Mouse (Mus musculus) ES-Bruce4 (cell line): ENCODE results near the gene C530008M17Rik. TPM values are rescaled to one million over a fixed set of nuclear protein-coding genes. Genes with fewer than 3 reads are reported as not detected.

ENCODE experiments used
- H3K27ac ChIP-seq: 2 replicates; pipeline ENCODE4 v1.5.1; 2012; ENCODE audit warnings: low read length, inconsistent platforms; ENCODE audit not compliant: insufficient read depth
- H3K27me3 ChIP-seq: 2 replicates; pipeline ENCODE4 v1.6.1; 2012; ENCODE audit warnings: mild to moderate bottlenecking, low read length, inconsistent platforms; ENCODE audit not compliant: control insufficient read depth, poor library complexity, insufficient read depth, severe bottlenecking
- H3K36me3 ChIP-seq: 2 replicates; pipeline ENCODE4 v1.6.1; 2012; ENCODE audit warnings: inconsistent platforms, mild to moderate bottlenecking, low read length, moderate library complexity; ENCODE audit not compliant: control insufficient read depth, poor library complexity, insufficient read depth, severe bottlenecking
- H3K4me1 ChIP-seq: one replicate; pipeline ENCODE4 v1.8.1; 2011; ENCODE audit warnings: low read length; ENCODE audit not compliant: control insufficient read depth, insufficient read depth
- H3K4me3 ChIP-seq: 2 replicates; pipeline ENCODE4 v1.5.1; 2011; ENCODE audit warnings: low read depth, mild to moderate bottlenecking, low read length
- H3K9ac ChIP-seq: 2 replicates; pipeline ENCODE4 v1.6.1; 2012; ENCODE audit warnings: low read depth, mild to moderate bottlenecking, inconsistent platforms; ENCODE audit not compliant: poor library complexity, severe bottlenecking
- H3K9me3 ChIP-seq: replicated peaks from 2 replicates; pipeline ENCODE4 v1.6.1; 2012; ENCODE audit warnings: mild to moderate bottlenecking, low read length, inconsistent platforms; ENCODE audit not compliant: control insufficient read depth, poor library complexity, insufficient read depth, severe bottlenecking
- CTCF ChIP-seq: IDR thresholded peaks from one replicate; pipeline ENCODE4 v1.8.1; 2011; ENCODE audit warnings: low read depth, low read length
- EP300 ChIP-seq: IDR thresholded peaks from 2 replicates; pipeline ENCODE4 v1.6.1; 2011; ENCODE audit warnings: low read depth, low read length; ENCODE audit not compliant: insufficient read depth
- POLR2A ChIP-seq: IDR thresholded peaks from one replicate; pipeline ENCODE4 v1.8.1; 2011; ENCODE audit warnings: low read length; ENCODE audit not compliant: insufficient read depth
- polyA plus RNA-seq: library from polyadenylated mRNA; stranded (reverse); fragments of >200 nt; gene quantifications from 2 replicates; pipeline ENCODE4 v1.2.4, GENCODE M21; 2011; ENCODE audit warnings: low read depth; ENCODE audit not compliant: missing spikeins, insufficient read depth, insufficient read length

The C530008M17Rik gene
- polyA plus RNA-seq, 1 experiment: 5.1 TPM

GRCm38 (mm10) chr5:76659958-76660635 lies 3.8 kb downstream of the C530008M17Rik start:
- H3K27ac ChIP-seq: no peak overlapping the region

GRCm38 (mm10) chr5:76661310-76661709 lies 5.0 kb downstream of the C530008M17Rik start:
- Histone ChIP-seq H3K27ac (no peak overlapping the region), H3K9ac (no peak overlapping the region), H3K9me3 (no peaks in the 10 kb centered on the region), H3K4me3 (no peak overlapping the region), H3K4me1 (no peaks in the 10 kb centered on the region), H3K27me3 (peaks cover 9% of the 10 kb centered on the region), H3K36me3 (no peaks in the 10 kb centered on the region)
- TF ChIP-seq EP300 (no peak), CTCF (no peak), POLR2A (no peak)

More at GRCm38 (mm10) chr5:76659958-76660635, 3.8 kb downstream of the C530008M17Rik start:
- no peak overlapping the region for H3K4me3 ChIP-seq
- H3K9ac ChIP-seq: no peak overlapping the region
- no peak for TF ChIP-seq POLR2A
- no peak for TF ChIP-seq EP300
- no peak for TF ChIP-seq CTCF
- no peaks in the 10 kb centered on the region for H3K9me3 ChIP-seq
- no peaks in the 10 kb centered on the region for H3K36me3 ChIP-seq
- no peaks in the 10 kb centered on the region for H3K4me1 ChIP-seq
- H3K27me3 ChIP-seq: peaks cover 9% of the 10 kb centered on the region

GRCm38 (mm10) chr5:76664936-76665335 lies 8.6 kb downstream of the C530008M17Rik start:
- Histone ChIP-seq H3K27ac (no peak overlapping the region), H3K36me3 (no peaks in the 10 kb centered on the region), H3K4me3 (no peak overlapping the region), H3K4me1 (no peaks in the 10 kb centered on the region), H3K9ac (no peak overlapping the region), H3K27me3 (no peaks in the 10 kb centered on the region; the same call in 1 of the 2 replicates), H3K9me3 (no peaks in the 10 kb centered on the region)
- TF ChIP-seq EP300: no peak
- TF ChIP-seq POLR2A: no peak
- no peak for TF ChIP-seq CTCF

DNA sequence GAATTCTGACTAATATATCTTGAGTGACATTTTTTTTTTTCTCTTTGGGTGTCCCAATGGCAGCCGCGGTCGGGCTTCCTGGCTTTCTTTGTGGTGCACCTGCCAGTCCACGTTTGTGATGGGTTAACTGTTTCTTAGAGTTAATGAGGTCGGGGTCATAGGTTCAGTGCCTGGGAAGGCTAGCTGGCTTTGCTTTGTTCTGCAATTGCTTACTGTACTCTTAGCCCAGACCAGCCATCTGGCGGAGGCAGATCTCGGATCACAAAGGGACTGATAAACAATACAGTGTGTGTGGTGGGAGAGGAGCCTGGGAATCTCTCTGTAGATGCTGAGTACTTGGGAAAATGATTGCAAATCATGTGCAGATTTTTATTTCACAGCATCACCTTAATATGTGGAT lies 9.1 kb downstream of the C530008M17Rik start:
- Histone ChIP-seq H3K9me3 (no peaks in the 10 kb centered on the region), H3K9ac (no peak overlapping the region), H3K27ac (no peak overlapping the region), H3K27me3 (no peaks in the 10 kb centered on the region; the same call in 1 of the 2 replicates), H3K4me1 (no peaks in the 10 kb centered on the region), H3K4me3 (no peak overlapping the region), H3K36me3 (no peaks in the 10 kb centered on the region)
- TF ChIP-seq EP300: no peak
- no peak for TF ChIP-seq CTCF
- TF ChIP-seq POLR2A: no peak

- no peaks in the 10 kb centered on the region for H3K9me3 ChIP-seq
- no peak for TF ChIP-seq CTCF
- no peak for TF ChIP-seq POLR2A
- TF ChIP-seq EP300: no peak
Observed at GRCm38 (mm10) chr5:76666026-76666756, 9.9 kb downstream of the C530008M17Rik start.

DNA sequence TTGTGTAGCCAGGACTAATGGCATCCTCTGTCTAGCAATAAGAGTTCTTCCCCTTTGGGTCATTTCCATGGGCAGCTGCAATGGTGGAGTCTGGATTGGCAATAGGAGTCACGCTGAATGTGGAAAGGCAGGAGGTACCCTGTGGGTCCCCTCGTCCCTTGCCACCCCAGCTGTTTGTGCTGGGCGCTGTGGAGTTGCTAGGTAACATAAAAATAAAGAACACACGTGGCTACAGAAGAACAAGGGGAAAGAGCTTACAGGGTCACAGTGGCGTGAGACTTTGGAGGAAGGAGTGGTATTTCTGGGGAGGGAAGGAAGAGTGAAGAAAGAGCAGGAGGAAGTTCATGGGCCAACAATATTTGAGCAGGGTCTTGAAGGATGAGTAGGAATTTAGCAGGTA lies 11.8 kb downstream of the C530008M17Rik start:
- TF ChIP-seq CTCF (no peak), POLR2A (no peak), EP300 (no peak)
- Histone ChIP-seq H3K4me1 (no peaks in the 10 kb centered on the region), H3K27me3 (no peaks in the 10 kb centered on the region; the same call in 1 of the 2 replicates), H3K9me3 (no peaks in the 10 kb centered on the region), H3K27ac (no peak overlapping the region), H3K36me3 (no peaks in the 10 kb centered on the region), H3K4me3 (no peak overlapping the region), H3K9ac (no peak overlapping the region)

More at GRCm38 (mm10) chr5:76666026-76666756, 9.9 kb downstream of the C530008M17Rik start:
- Histone ChIP-seq H3K4me3 (no peak overlapping the region), H3K4me1 (no peaks in the 10 kb centered on the region), H3K9ac (no peak overlapping the region), H3K27ac (no peak overlapping the region), H3K27me3 (no peaks in the 10 kb centered on the region; the same call in 1 of the 2 replicates), H3K36me3 (no peaks in the 10 kb centered on the region)
